Mouse (Mus musculus) layer of hippocampus, postnatal 36 days (tissue): ENCODE measurements at regions not wholly inside any gene's neighbourhood (a gene's known extent, or its start where the extent isn't known, plus 50 kb on each side); places are given as distances from the start of the nearest gene placed in this dataset.
A peak's percentile ranks its signal among the peaks of the same experiment; 100 is the strongest.
"Not testable (repeated sequence)": the region's sequence is repeated elsewhere in the genome, so short reads cannot be mapped to it uniquely, and the experiment has no call there.

Experiments
- DNase-seq, 2 experiments: peaks; one replicate each; pipeline ENCODE4 v3.0.0; 2022

GRCm38 (mm10) chr15:91916946-91917345 lies 78.9 kb downstream of the Smgc start:
- DNase-seq: no peak

DNA sequence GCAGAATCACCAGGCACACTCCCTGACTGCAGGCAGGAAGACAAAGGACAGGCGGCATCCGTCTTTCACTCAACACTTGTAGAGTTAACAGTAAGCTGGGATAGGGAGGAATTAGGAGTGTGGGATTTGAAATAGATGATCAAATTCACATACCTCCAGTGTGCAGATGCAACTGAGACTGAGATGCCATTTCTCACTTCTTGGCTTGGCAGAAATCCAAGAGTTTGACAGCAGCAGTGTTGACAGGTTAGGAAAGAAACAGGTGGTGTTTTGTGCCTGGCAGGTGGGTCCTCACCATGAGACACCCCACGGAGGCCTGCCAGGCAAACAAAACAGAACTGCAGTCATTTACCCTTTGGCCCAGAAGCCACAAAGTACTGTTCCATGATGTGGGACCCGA lies 79.8 kb downstream of the Smgc start:
- no peak for DNase-seq

DNA sequence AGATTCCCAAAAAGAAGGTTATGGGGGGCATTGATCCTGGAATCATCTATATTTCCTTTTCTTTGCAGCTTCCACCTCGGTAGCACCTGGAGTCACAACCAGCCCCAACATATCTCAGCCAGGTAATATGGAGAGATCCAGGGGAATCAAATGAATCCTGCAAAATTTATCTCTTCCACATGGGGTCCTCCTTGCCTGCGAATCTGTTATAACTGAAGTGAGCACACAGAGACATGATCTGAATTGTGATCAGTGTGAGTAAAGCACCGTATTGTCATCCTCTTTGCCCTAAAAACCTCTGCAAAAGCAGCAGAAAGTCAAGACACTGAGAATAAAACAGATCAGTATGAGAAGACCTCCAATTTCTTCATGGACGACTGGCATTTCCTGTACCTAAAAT lies 86.5 kb downstream of the Smgc start:
- DNase-seq: no peak

GRCm38 (mm10) chr15:91927492-91927891 lies 89.4 kb downstream of the Smgc start:
- DNase-seq: no peak

GRCm38 (mm10) chr15:91928511-91928910 lies 90.4 kb downstream of the Smgc start:
- no peak for DNase-seq

GRCm38 (mm10) chr15:91957273-91957672 lies 93.7 kb upstream of the Cntn1 start:
- DNase-seq: no peak

DNA sequence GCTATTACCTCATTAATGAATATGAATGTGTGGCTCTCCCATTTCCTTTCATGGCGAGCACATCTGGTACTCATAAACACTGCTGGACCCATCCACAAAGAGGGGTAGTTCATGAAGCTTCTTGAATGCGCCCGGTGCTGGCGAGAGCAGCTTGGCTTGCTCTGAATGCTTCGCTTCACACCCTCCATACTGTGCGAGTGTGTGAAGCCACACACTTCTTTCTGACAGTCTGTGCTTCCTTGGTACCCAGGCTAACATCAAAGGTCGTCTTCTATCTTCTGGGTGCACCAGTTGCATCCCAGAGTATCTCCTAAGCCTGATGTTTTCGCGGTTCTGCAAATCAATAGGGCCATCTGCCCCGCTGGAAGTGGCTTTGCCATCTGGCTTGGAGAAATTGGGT lies 85.8 kb upstream of the Cntn1 start:
- DNase-seq: peak in 1 of 2 experiments; percentile 20

- peak; percentile 67 to 68 for DNase-seq
Measured at GRCm38 (mm10) chr15:91969378-91969777, 81.6 kb upstream of the Cntn1 start.

DNA sequence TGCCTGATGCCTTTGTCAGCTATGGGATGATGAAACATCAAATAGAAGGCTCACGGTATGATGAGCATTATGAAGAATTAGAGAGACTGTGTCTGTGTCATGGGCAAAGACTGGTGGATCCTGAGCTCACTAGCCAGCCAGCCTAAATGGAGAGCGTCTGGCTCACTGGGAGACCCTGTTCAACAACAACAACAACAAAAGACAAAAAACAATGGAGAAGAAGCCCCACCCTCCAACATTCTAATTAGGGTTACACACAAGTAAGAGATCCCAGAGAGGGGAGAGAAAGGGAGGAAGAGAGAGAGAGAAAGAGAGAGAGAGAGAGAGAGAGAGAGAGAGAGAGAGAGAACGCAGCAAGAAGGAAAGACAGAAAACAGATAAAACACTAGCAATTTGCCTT lies 79.6 kb upstream of the Cntn1 start:
- DNase-seq: no peak

DNA sequence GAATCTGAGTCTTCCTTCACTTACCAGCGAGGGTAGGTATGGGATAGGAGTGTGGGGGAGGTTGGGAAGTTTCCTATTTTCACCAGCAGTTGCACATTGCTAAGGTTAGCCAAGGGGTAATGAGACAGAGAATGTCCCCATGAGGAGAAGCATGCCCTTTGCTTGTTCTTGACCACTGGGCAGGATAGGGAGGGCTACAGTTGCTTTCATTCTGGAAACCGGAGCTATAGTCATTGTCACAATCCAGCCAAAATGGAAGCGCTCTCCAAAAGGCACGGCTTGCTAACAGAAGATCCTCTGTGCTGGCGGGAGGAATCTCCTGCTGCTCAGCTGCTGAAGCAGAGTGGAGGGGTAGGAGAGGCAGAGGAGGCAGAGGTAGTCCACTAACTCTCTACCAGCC lies 79.1 kb upstream of the Cntn1 start:
- DNase-seq: no peak

- DNase-seq: no peak
Measured at GRCm38 (mm10) chr15:91975606-91976005, 75.4 kb upstream of the Cntn1 start.

GRCm38 (mm10) chr15:91983186-91983585 lies 67.8 kb upstream of the Cntn1 start:
- not testable (repeated sequence) for DNase-seq

DNA sequence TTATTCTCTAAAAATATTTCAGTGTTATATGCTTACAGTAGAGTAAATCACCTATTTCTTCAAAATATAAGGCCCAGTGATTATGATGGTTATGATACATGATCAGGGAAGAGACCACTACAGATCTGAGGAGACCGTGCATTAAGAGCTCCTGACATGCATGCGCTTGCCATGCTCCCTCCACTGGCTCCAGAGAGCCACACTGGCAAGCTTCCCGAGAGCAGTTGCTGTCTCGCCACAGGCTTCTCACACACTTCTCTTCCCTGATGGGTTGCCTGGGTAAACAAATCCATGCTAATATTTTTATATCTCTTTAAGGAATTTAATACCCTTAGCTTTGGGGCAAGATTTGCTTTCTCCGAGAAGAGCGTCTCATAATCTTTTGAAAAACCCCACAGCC lies 50.9 kb upstream of the Cntn1 start:
- DNase-seq: no peak
